Mouse (Mus musculus): ENCODE measurements around the gene Kcnh7.
"Not testable (repeated sequence)": the region's sequence is repeated elsewhere in the genome, so short reads cannot be mapped to it uniquely, and the experiment has no call there.

Gene Kcnh7

DNA sequence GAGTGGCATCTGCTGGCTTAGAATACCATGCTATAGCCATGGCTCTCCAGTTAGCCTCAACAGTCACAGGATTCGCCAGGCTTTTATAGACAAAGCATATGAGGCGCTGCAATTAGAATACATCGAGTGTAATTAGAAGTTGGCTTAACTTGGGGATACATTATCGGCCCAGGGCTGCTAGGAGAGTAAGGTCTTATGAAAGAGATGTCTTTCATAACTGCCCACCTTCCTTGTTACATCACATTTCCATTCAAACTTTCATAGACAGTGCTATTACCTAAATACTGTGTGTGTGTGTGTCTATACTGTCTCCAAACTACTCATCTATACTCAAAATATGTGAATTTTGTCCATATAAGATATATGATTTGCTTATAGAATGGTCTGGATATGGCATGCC is 468.8 kb downstream of the Kcnh7 start:
- DNase-seq = no peak

DNA sequence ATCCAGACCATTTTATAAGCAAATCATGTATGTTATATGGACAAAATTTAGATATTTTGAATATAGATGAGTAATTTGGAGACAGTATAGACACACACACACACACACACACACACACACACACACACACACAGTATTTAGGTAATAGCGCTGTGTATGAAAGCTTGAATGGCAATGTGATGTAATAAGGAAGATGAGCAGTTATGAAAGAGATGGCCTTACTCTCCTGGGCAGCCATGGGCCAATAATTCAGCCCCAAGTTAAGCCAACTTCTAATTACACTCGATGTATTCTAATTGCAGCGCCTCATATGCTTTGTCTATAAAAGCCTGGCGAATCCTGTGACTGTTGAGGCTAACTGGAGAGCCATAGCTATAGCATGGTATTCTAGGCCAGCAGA is 469.7 kb downstream of the Kcnh7 start:
- not testable (repeated sequence) for DNase-seq

DNA sequence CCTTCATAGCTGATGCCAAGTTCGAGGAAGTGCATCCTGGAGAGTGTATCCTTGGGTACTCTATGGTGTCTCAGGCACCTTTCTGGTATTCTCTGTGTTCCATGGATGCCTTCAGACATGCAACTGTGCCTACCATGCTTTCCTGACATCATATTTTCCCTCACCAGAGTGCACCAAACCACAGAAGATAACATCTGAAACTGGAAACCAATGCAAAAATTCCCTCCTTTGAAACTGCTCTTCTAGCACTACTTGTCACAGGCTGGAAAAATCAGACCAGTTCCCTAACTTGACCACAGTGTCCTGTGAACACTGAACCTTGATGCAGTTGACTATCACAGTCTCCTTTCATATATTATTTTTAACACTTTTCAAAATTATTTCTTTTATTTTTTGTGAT is 474.5 kb downstream of the Kcnh7 start:
- no peak for DNase-seq

DNA sequence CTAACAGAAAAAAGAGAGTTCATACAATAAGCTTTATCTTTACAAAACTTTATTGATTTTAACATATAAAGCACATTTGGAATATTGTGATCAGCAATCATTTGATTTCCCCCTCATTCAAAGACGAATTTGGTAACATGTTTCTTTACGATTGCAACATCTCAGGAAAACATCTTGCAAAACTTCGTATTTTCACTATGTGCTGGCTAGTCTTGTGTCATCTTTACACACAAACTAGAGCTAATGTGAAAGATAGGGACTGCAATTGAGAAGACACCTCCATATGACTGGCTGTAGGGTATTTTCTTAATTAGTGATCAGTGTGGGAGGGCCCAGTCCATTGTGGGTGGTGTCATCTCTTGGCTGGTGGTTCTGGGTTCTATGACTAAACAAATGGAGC is 477.8 kb downstream of the Kcnh7 start:
- no peak for DNase-seq

DNA sequence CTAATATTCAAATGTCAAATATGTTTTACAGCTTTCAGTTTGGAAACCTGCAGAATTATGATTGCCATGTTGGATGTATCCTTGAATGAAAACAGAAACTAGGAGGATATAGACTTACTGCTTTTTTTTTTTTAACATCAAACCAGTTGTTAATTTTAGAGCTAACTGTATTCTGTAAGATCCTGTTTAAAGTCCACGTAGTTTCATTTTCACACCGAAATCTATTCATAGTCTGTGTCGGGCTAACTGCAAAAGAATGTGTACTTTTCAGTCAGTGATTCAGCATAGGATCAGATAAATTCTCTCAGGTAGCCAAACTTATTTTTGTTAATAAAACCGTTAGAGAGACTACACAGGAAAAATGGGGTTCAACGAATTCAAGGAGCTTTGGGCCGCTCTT is 498.2 kb downstream of the Kcnh7 start:
- DNase-seq = no peak

DNA sequence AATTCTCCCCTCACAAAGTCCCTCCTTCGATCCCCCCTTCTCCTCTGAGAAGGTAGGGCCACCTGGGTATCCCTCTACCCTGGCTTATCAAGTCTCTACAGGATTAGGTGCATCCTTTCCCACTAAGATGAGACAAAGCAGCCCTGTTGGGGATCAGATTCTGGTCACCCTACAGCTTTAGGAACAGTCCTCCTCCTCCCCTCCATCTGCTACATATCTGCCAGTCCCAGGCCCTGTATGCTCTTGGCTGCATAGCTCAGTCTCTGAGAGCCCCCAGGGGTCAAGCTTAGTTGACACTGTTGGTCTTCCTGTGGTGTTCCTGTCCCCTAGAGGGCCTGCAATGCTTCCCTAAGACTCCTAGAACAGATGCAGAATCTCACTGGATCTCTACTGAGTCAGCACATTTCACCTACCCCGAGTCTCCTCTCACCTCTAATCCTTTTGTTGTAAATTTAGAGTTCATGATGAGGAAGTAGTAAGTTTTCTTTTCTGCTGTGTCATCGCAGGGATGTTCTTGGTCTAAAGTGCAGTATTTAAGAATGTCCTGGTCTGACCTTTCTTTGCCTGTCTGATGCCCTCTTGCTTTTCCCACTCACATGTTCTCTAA is 499.0 kb downstream of the Kcnh7 start:
- no peak for DNase-seq

DNA sequence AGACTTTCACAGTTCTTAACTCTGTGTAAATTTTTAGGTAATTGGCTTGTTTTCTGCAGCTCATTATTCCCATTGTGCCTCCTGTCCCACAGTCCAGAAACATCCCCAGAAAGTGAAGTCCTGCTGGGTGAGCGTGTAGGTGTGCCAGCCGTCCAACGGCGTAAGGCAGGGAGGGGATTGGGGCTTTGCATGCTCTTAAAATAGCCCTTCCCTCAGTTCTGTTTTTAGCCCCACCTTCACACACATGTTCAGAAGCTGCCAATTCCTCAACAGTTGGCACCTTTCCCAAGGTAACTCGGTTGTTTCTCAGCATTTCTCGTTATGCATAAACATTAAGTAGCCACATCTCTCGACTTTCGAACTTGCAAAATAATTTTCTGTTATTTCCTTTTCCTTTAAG is 502.4 kb downstream of the Kcnh7 start:
- DNase-seq = no peak

DNA sequence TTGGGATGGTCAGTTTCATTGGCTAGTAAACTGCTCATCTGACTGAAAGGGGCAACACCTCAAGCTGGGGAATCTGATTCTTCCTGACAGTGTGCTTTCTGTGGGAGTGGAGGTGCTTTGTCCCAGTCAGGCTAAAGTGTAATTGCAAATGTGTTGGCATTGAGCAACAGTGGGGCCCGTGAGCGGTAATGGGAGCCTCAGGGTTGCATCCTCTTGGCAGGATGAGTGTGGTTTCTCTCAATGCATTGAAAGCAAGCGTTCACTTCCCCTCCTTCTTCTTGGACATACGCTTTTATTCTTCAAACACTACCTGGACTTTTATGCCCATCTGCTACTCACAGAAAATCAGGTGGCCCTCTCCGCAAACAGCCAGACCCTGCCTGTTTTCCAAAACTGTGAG is 511.3 kb downstream of the Kcnh7 start:
- DNase-seq = no peak

DNA sequence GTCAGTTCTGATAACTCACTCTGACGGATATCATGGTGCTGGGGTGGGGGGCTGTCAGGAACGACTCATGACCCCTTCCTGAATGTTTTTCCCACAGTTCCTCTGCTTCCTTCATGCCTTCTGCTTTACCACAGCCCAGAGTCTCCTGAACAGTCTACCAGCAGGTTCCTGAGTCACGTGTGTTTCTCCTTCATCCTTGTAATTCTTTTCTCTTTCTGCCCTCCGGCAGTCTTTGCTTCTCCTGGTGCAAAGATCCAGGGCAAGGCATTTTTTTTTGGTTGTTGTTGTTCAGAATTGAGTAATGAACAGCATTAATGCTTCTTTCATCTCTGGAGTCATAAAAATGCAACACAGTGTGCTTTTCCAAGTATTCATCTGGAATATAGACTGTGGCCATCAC is 513.3 kb downstream of the Kcnh7 start:
- no peak for DNase-seq

DNA sequence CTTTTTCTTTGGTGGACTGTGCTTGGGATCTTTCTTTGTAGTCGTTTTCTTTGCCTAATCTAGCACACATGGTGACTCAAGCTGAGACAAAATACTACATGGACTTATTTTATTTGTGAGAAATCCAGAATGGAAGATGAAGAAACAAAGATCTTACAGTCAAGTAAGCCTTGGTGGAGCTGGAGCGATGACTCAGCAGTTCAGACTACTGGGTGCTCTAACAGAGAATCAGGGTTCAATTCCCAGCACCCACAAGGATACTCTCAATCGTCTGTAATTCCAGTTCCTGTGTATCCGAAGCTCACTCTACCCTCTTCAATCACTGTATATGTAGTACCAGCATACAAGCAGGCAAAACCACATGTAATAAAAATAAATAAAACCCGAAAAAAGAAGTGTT is 513.8 kb downstream of the Kcnh7 start:
- DNase-seq = no peak

DNA sequence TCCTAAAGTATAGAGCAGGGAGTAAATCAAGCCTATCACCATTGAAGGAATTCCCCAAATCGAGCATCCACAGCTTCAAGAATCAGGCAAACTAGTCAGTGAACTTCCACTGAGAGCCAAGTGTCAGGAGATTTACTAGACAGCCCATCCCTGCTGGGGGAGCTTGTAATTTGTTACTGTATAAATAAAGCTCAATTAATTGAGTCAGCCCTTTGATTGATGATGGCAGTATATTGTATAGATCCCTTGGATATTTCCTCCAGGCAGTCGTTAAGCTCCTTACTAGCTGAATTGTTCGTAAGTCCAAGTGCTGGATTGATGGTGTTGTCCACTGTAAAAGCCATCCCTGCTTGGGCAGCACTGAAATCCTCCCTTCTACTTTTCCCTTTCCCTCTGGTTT is 514.2 kb downstream of the Kcnh7 start:
- DNase-seq = no peak

DNA sequence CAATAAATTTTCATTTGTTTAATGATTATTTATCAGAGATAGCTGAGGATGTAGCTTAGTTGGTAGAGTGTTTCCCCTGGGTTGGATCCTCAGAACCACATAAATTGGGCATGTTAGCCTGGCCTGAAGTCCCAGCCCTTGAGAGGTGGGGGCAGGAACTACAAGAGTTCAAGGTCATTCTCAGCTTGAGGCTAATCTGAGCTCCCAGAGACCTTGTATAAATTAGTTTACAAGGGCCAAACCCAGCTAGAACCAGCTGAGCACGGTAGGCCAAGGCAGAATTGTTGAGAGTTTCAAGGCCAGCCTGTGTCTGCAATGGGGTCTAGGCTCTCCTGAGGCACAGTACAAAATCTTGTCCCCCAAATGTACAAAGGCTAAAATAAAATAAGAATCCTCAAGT is 518.6 kb downstream of the Kcnh7 start:
- no peak for DNase-seq

DNA sequence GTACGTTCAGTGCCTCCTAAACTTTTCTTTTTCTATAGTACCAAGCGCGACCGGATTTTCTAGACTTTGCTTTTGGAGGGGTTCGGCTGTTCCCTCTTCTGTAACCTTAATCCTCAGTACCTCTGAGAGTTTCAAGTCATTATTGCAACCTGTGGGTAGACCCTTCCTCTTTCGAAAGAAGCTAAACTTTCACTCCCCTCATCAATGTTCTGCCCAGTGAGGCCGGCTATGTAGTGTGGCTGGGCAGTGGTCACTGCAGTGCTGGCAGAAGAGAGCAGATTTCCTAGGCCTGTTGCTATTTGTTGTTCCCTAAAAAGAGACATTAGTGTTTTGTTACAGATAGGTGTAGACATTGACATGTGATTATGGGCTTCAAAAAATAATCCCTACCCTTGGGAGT is 519.2 kb downstream of the Kcnh7 start:
- no peak for DNase-seq

DNA sequence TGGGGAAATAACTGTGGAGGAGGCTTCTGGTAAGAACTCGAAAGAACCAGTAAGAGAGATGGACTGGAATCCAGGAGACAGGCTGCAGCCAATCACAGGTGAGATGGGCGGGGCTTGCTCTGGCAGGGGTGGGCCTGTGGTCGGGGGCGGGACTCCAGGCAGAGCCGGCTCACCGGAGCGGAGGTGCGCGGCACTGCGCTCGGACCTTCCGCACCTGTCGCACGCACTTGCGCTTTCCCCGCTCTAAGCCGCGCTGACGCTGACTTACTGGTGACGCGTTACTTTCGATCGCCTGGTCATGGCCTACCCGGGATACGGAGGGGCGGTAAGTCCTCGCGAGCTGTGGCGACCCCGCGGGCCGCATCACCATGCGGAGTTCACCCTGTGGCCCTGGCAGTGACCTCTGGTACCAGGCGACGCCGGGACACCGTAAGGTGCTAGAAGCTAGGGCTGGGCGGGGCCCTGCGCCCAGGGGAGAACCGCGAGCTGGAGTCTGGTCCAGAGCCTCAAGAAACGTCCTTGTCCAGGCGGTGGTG is 519.9 kb downstream of the Kcnh7 start, which contains the start of gene Gca:
Gca (plus strand) TSS at position 151 of the 536 bp plus-strand sequence.
- DNase-seq = peak; percentile 83

DNA sequence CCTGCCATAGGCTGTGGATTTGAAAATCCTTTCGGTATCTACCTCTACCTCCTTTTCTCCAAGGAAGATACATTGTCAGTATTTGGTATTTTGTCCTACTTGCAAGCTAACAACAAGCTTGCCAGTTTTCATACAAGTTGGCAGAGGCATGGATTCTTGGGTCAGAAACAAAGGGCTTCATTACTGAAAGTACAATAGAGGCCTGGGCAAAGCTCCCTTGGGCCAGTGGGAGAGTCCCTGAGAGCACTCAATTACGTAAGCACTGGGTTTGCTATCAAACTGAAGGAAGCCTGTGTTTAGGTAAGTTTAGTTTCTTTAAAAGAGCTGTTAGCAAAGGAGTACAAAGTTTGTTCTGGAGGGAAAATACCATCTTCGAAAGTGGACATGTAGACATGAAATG is 521.5 kb downstream of the Kcnh7 start:
- no peak for DNase-seq

DNA sequence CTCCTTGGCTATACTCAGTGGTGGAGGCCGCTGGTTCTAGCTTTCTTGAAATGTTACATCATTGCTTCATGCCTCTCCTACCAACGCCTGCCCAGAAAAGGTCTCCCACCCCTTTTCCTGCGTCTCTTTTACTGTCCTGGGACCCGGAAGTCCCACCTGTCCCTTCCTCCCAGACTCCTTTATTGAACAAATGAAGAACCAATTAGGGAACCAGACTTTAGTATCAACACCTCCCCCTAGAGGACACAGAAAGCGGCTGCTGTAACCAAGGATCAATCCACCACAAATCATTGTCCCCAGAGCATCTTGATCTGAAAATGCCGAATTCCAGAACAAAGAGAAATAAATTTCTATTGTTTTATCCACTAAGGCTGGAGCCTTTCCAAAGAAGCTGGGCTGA is 523.5 kb downstream of the Kcnh7 start:
- no peak for DNase-seq

DNA sequence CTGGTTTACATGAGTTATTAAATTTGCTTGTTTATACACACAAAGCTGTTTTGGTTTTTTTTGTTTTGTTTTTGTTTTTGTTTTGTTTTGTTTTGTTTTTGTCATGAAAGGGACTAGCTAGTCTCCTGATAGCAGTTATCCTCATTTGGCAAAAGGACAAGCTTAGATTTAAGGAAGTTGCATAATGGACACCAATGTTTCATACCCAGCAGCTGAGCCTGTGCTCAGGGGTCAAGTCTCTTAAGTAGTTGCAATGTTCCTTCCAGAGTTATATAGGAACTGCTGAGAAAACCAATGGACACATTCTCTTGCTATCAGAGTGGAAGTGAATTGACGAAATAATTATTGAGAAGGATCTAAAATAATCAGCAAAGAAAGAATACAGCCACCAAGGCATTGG is 528.0 kb downstream of the Kcnh7 start:
- no peak for DNase-seq

DNA sequence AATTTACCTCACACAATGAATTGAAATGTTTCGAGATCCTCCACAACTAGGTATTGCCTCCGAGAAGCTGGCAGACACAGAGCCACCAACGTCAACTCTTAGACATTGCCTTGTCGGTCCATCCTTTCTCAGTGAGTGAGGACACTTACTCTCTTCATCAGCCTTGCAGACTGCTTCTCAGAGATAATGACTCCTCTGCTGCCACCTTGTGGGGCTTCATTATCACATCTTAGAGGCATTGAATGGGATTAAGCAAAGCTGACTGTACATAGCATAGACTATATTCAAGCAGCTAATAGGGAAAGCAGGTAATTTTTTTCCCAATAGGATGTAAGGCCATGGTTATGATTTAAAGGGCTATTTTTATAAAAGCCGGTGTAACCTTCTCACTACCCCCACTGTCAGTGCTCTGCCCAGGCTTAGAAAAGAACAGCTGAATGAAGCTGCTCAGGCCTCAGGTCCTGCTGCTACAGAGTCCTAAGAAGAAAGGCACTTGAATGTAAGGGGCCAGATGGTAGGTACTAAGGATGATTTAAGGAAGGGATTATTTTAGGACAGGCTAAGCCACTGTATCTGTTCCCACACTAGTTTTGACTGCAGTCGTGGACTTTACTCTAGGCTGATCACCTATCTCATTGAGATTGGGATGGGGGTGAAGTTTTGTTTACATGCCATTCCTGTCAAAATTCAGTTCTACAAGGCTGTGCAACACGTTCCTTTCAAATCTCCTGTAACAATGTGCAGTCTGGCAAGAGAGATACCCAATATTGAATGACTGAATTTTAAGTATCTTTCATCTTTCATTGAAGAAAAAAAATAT is 529.4 kb downstream of the Kcnh7 start:
- peak; percentile 61 for DNase-seq

DNA sequence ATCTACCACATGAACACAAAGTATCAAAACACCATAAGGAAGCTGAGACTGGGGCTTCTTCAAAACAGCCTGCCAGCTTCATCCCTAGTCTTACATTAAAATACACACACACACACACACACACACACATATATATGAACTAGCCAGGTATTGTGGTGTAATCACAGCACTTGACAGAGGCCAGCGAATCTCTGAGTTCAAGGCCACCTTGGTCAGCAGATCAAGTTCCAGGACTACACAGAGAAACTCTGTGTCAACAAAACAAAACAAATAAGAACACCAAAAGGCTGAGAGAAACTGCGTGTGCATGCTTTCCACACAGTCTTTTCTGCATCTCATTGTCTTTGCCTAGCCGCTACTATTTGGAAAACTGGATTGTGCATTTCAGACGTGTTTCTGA is 531.6 kb downstream of the Kcnh7 start:
- no peak for DNase-seq

DNA sequence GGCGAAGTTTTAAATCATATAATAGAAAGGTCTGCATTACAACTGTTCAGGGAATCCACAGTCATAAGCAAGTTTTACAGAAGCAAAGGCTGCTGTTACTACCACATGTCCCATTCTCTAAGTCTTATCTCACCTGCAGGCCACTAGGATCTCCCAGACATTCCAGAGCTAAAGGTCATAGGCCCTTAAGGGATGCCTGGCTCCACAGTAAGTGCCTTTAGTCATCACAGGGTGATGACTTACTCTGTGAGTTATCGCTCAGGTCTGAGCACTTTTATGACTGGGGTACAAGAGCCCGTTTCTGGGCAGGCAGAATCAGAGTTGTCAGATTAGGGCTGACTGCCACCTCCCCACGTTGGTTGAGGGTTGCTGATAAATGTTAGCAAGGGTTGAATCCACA is 532.2 kb downstream of the Kcnh7 start:
- DNase-seq = no peak

DNA sequence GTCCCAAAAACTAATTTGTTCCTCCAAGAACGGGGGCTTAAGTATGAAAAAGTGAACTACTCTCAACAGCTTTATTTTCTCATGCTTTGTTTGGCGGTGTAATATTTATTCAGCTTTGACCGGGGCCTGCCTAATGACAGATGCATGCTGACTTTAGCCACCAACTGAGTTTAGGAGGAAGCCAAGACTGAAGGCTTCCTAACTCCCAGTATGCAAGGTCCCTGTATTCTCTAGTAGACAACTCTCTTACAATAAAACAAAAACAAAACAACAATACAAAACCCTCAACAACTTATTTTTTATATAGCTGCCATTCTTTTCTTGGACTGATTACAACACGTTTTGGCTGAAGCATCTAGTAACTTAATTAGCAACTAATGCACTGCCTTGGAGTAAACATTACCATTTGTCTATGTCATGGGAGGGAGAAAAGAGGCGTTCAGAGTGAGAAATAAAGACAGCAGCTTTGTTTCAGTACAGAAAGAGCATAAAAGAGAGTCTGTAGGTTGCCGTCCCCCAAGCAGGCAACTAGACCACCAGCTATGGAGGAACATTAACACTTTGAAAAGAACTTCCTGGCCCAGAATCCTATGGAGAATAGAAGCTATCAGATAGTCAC is 537.3 kb downstream of the Kcnh7 start:
- DNase-seq = no peak

DNA sequence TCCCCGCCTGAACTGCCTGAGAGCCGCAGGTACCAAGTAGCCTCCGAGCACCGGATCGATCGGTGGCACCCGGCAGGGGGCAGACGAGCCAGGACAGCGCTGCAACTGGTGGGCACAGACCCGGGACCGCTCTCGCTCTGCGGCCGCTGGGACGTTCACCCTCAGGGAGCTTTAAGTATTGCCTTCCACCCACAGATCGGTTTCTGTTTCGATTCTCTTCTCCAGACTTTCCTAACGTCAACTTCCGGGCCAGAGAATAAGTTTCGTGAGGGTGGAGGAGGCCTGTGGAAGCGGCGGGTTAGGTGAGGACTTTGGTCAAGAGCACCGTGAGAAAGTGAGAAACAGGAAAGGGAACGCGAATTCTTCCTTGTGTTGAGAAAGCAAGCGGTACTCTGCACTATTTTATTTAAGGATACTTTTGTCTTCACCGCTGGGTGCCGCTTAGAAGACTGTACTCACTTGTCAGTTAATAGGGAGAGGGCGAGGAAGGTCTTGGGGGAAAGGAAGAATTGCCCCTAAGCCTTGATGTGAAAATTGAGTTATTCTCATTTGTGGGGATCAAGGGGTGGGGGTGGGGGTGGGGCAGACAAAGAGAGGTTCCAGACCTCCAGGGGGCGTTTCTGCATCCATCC is 538.0 kb downstream of the Kcnh7 start, which contains the start of gene Ifih1:
Ifih1 (minus strand) TSS at position 242 of the 632 bp plus-strand sequence.
- peak; percentile 63 for DNase-seq

DNA sequence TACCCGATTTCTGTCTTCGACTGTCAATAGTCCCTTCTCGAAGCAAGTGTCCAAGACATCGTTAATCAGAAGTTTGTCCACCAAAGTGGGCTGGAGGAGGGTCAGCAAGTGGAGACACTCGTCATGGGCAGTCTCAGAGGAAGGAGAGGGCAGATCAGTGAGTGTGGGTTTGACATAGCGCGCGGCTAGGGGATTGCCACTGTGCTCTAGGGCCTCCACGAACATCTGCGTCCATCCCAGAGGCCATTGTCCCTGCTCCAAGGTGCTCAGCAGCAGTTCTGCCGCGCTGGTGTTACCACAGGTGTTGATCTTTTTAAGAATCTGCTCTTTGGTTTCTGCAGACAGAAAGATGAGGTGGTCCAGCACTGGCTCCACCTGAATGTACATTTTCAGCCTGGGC is 538.6 kb downstream of the Kcnh7 start:
- DNase-seq = peak; percentile 16

Measured in lung, postnatal 14 days (tissue).